Mouse (Mus musculus) telencephalon, adult 2 months (tissue): ENCODE results near the gene Pramef17.
"Not testable (repeated sequence)": the region's sequence is repeated elsewhere in the genome, so short reads cannot be mapped to it uniquely, and the experiment has no call there.

Experiments
- DNase-seq: peaks from one replicate; pipeline ENCODE4 v3.0.0-alpha.2; 2011; ENCODE audit warnings: low read depth, low spot score

Pramef17 gene

GRCm38 (mm10) chr4:143994269-143994668, at the start of gene Pramef17:
Gene Pramef17, minus strand, starts transcription at chr4:143994369.
- DNase-seq, result not testable (repeated sequence)

- not testable (repeated sequence) for DNase-seq
These were observed 6.0 kb downstream of the Pramef17 start for GRCm38 (mm10) chr4:143988126-143988525.

GRCm38 (mm10) chr4:143987475-143987941, 6.7 kb downstream of the Pramef17 start:
- DNase-seq, result not testable (repeated sequence)

GRCm38 (mm10) chr4:143985733-143986132, 8.4 kb downstream of the Pramef17 start:
- not testable (repeated sequence) for DNase-seq

GRCm38 (mm10) chr4:143985165-143985564, 9.0 kb downstream of the Pramef17 start:
- DNase-seq, result not testable (repeated sequence)

- not testable (repeated sequence) for DNase-seq
These were observed 10.7 kb downstream of the Pramef17 start for GRCm38 (mm10) chr4:143983446-143983845.

- not testable (repeated sequence) for DNase-seq
These were observed 27.3 kb downstream of the Pramef17 start, which contains the start of gene Gm13101 for GRCm38 (mm10) chr4:143966850-143967249. Gene Gm13101, minus strand, starts transcription at chr4:143966950.

- not testable (repeated sequence) for DNase-seq
These were observed 43.3 kb downstream of the Pramef17 start, which contains the start of gene Pramef25 for GRCm38 (mm10) chr4:143950916-143951315. Gene Pramef25, minus strand, starts transcription at chr4:143951016.
